Mouse (Mus musculus) adrenal gland, postnatal 25 days (tissue): ENCODE data around the gene Dcaf6. TPM values are rescaled to one million over a fixed set of nuclear protein-coding genes. Genes with fewer than 3 reads are reported as not detected.

Source experiments
- DNase-seq: peaks from one replicate; pipeline ENCODE4 v3.0.0; 2021; ENCODE audit warnings: mixed read lengths
- total RNA-seq: library from RNA; stranded (reverse); gene quantifications from 2 replicates; pipeline ENCODE4 v1.2.3, GENCODE M21; 2021

Gene Dcaf6
- total RNA-seq, 1 experiment from 2014 or later: 35.2 TPM

DNA sequence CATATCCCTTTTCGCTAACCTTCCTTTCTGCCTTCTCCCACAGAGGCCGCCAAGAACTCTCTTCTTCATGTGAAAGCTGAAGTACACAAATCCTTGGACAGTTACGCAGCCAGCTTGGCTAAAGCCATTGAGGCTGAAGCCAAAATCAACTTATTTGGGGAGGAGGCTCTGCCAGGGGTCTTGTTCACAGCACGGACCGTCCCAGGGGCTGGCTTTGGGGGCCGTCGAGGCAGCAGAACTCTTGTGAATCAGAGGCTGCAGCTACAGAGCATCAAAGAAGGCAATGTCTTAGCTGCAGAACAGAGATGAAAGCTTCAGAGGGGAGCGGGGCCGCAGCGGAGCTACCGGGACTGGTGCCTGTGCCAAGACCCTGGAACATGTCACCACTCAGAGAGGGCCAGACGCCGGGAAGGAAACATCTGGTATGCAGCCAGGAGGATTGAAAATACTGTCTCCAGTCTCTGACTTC, 138.8 kb downstream of the Dcaf6 start:
- no peak for DNase-seq

DNA sequence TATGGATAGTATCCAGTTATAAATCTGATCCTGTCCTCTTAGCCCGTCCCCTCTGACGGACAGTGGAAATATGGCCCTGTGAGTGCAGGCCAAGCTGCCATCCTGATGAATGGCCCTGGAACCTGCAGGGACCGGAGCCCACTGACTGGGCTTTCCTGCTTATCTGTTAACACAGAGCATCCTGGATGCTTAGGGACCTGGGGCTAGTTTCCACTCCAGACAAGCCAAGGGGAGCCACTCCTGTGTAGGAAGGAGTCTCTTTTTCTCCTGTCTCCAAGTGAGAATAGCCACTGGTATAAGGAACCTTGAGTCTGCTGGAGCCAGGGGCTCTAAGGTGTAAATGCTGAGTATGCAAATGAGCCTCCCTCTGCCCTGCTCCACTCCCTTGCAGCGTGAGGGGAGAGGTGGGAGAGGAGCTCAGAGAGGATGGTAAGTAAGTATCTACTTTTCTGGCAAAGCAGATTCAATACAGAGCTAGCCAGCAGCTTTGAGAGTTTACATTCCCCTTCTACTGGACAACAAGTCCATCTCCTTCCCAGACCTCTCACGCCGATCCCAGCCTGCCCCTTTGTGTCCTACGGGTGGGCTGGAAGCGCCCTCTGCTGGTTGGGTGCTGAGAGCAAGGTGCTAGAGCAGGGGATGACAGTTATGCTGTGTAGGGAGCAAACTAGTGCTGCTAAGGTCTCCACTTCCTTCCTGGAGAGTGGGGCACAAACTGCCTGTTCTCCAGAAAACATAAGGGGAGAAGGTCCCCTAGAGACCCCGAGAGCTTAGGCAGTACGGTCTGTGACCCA, 139.9 kb downstream of the Dcaf6 start:
- DNase-seq: peak; percentile 85

DNA sequence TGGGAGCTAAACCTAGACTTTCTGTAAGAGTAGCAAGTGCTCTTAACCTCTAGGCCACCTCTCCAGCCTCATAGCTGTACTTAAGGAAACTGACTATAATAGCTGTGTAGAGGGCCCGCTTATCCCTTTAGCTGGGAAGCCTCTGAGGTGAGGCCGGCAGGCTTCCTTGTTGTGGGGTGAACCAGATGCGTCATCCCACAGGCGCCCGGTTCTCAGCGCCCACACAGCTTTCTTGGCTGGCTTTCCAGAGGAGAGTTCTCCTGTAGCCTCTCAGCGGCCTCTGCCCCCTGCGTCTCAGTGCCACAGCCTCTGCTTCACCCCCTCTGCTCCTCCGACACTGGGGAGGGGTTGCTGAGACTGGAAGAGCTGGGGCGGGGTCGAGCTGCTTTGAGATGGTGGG, 143.9 kb downstream of the Dcaf6 start:
- DNase-seq: no peak

DNA sequence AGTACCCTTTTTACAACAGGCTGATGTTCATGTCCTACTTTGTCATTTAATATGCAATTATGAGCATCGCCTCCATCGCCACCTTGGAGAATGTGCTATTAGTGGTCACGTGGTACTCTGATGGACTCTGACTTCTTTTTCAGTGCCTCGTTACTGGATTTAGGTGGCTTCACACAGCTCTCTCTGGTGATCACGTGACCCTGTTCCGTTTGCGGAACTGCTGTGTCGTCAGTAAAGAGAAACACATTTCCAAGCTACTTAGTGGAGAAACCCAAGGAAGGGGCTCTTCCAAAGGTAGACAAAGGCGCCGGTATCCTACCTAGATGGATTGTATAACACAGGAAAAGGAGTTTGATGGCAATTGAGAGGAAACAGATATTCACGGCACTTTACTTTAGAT, 152.1 kb downstream of the Dcaf6 start:
- DNase-seq: no peak

DNA sequence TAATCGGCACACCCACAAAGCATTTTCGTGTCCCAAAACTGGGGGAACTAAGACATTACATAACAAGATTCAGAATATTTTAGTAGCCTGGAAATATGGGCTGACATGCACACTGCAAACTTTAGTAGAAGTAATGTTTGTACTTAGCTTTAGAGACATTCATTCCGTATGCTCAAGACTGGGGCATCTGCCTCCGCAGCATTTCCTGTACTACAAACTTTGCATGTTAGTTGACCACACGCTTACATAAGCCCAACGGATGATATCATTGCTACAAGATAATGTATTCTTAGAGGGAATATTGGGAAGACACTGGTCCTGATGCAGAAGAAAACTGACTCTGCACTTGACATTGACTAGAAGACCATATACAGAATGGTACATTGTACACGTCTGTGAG, 155.9 kb downstream of the Dcaf6 start:
- DNase-seq: no peak

DNA sequence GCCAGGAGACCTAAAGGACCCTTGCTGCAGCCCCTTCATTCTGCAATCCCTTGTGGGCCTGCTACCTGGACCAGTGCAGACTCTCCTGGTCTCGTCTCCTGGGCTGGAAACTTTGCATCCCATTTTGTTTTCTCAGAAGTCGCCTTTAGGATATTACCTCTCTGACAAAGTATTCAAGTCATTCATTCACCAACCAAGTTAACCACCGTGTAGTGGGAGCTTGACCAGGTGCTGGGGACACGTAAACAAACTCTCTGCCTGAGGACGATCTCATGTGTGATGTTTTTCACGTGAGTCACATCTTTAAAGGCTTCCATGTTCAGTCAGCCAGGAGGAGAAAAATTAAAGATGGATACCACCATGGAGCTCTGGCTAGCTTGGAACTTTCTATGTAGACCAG, 157.1 kb downstream of the Dcaf6 start:
- DNase-seq: no peak

DNA sequence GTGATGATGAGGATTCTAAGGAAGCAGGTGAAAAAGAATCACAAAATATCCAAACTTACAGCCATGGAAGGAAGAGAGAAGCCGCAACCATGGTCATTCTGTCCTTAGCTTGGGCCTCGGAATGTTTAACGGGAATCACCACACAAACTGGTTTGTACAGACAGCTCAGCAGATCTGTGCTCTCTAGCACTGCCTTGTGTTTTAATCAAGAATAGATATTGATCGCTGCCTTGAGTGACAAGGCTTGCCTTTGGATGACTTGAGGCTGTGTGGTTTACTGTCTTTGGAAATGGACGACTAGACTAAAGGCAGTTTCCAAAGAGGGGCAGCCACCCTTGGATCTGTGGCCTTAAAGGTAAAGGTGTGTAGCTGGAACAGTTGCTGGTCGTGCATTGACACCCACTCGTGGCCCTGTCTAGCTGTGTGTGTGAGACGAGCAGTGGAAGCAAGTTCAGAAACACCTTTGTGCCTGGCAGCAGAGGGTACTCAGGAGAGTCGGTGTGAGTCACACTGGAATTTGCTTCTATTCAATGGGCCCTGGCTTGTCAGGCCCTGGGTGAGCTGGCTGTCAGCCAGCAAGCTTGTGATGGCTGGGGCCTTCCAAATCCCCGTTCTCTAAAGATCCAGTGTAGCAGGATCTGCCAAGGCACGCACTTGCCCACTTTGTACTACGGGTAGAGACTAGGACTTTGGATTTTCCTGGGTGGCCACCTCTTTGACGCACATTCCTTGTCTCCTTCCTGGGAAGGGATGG, 157.6 kb downstream of the Dcaf6 start:
- peak; percentile 48 for DNase-seq

DNA sequence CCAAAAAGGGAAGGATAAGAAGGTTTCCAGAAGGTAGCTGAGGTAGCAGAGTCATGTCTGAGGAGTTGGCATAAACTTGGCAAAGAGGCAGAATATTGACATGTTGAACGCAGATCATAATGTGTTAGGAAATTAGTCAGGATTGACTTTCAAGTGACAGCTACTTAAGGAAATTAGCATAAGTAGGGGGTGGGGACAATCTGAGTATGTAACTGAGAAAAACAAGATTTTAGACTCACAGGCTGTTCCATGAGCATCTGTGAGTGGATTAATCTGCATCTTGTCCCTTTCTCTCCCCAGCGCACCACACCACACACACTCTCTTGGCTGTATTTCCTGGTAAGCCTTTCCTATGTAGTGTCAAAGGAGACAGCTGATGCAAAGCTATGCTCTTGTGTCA, 158.7 kb downstream of the Dcaf6 start:
- DNase-seq: no peak

DNA sequence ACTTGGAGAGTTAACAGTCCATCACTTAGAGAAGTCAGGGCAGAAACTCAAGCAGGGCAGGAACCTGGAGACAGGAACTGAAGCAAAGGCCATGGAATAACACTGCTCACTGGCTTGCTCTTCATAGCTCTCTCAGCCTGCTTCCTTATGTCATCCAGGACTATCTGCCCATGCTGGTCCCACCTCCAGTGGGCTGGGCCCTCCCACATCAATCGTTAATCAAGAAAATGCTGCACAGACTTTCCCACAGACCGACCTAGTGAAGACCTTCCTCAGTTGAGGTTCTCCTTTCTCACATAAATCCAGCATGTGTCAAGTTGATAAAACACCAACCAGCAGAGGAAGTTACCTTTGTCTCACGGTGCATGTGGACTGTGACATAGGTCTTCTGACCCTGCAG, 159.2 kb downstream of the Dcaf6 start:
- DNase-seq: no peak

DNA sequence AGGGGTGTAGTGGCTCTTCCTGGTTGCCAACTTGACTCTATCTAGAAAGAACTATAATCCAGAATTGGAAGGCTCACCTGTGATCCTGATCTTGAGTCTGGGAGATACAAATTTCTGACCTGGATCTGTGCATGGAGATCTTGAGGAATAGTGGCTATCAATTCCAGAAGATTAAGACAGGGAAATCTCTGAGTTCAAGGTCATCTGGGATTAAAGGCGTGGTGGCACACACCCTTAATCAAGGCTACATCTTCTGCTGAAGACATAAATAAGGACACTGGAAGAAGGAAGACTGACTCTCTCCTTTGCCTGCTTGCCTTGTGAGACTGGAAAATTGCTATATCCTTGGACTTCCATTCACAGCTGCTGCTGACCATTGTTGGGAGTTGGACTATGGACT, 164.8 kb downstream of the Dcaf6 start, which contains the start of gene Gpr161:
Gpr161 (plus strand) TSS at position 301 of the 400 bp plus-strand sequence.
- DNase-seq: no peak

DNA sequence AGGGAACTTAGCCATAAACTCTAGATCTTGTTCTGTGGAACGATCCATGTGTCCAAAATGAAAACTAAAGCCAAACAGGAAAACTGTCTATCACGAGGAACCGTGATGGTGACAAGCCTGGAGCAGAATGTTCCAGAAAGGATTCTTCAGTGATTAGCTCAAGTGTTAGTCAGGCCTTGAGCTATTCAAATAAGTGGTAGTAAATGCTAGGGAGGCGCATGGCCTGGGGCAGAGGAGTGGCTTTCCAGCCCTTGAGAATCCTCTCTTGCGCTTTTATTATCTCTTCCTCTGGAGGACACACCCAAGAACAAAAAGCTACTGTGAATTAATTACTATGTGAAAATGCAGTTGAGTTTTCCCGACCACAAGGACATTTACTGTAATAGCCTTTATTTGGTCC, 168.7 kb downstream of the Dcaf6 start:
- no peak for DNase-seq

DNA sequence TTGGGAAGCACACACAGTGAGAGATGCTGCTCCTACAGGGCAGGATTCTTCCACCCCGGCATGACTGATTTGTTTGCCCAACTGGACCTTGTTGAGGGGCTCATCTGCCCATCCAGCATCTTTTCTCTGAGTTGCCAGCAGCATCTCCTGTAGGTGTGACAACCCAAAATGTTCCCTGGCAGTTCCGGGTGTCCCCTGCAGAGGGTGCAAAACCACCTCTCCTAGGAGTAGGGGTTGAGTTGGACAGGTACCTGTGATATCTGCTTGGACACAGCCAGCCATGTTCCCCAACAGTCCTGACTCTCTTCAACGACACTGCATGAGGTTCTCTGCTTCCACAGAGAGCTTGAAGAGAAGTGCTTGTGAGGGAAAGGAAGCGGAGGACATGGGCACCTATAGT, 170.4 kb downstream of the Dcaf6 start:
- DNase-seq: peak; percentile 14

DNA sequence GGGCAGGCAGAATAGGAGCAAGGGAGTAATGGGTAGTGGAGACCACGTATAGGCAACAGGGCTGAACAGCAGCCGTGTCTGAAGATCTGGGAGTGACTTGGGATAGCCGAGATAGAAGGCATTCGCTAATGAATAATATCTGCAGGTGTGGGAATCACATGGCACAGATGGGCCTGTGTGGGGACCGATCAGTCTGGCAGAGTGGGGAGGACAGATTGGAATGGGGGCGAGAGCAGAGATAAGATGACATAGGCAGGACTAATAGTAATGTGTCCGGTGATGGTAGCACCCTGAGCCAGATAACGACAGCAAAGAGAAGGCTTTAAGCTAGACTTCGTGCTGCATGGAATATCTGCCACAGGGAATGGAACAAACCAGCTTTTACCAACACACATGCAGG, 172.1 kb downstream of the Dcaf6 start:
- no peak for DNase-seq

DNA sequence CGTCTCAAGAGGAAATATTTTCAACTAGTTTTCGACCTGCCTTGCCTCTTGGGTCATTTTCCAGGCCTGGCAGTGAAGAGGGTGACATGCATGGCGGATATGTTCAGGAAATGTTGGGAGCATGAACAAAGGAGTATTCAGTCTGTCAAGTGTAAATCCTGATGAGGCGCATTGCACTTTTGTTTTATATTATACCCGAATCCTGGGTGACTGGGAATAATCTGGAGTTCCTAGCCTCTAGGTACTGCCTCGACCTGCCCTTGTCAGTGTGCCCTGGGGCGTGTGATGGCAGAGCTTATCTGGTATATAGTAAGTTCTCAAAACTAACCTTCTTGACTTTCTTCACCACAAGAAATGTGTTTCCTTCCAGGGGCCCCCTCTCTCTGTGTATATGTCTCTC, 176.2 kb downstream of the Dcaf6 start:
- no peak for DNase-seq

DNA sequence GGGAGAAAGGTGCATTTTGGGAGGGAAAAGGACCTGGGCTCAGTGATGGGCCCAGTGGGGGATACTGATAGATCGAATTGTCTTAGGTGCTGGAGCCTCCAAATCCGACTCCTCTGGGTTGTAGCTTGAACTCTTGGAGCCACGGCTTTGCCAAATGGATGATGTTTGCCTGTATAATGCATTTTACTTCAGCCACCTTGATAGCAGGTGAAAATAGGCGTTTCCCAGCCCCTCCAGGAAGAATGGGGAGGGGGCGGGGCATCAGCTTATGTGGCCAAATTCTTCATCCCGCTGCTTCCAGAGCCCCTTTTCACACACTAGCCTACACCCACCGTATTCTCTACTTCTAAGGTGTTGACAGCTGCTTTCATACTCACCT, 177.3 kb downstream of the Dcaf6 start:
- no peak for DNase-seq

DNA sequence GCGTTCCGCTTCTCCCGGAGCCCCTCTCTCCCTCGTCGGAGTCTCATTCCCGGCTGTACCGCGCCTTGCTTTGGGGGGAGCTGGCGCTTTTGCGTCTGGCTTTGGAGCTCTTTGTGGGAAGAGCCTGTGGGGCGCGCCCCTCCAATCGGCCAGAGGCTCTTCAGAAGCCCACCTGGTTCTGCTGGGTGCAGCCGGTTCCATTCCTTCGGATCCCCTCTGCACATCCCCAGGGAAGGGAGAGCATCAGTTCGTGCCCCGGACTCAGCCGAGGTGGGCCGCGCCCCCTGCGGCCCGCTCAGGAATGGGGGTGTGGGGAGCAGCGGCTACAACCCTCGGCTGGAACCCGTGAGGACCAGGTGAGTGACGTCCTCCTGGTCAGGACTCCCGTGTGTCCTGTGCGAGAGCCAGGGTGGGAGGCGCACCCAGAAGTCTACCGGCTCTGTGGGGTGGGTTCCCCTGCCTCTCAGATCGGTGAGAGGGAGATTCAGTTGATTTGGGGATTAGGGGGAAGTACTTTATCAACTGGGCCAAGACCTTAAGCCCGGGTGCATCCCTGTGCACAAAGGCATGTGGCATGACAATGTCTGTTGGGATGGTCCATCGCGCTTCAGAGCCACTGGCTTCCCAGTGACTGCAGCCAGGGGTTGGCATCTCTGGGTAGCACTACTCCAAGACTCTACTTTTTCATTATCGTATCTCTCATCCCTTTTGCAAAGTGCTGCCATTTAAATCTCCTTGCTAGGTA, 177.9 kb downstream of the Dcaf6 start:
- no peak for DNase-seq

DNA sequence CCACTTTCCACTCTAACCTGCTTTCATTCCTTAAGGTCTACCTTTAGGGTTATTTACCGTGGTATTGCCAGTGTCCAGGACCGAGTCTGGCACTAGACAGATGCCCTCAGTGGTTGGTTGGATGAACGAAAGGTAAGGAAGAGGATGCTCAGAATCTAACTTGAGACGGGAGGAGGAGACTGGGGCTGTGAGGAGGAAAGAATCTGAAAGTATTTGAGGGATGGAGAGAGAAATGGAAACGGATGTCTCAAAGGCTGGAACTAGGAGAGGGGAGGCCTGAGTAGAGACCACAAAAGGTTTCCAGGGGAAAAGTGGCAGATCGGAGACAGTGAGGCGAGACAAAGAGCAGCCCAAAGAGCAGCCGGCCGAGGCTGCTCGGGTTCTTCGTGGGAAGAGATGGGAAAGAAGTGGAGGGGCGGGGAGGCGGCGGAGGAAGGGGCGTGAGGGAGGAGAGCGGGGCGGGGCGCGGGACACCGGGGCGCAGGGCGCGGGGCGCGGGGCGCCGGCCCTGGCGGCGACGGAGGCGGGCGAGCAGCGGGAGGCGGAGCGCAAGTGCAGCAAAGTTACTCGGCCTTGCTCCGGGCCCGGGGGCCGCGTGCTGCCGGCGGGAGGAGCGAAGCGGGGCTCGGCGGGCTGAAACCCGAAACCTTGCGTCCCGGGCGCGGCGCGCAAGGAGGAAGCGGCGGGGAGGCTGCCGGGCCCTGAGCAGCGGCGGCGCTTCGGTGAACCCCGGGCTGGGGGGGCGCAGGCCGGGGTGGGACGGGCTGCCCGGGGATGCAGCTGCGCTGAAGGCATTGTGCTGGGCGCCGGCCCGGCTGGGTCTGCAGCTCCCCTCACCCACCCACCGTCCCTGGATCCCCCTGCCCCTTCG, 178.7 kb downstream of the Dcaf6 start:
- DNase-seq: peak; percentile 78

DNA sequence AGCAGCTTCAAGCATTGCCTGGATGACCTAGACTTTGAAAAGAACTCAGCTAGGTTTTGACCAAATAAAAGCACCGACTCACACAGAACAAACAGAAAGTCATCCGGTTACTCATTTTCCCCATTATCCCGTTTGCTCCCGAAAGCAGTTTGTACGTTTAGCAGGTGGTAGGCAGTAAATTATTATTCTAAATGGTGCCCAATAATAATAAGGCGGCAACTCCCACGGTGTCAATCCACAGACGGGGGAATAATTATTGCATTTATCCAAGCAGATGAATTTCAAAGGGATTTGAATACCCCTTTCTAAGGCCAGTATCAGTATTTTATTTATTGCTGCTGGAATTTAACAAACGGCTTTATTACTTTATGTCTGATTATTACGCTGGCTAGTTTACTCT, 179.5 kb downstream of the Dcaf6 start:
- DNase-seq: no peak
